Comparison of ENCODE assay signal across 11 mouse cellular contexts in the genomic region with DNA sequence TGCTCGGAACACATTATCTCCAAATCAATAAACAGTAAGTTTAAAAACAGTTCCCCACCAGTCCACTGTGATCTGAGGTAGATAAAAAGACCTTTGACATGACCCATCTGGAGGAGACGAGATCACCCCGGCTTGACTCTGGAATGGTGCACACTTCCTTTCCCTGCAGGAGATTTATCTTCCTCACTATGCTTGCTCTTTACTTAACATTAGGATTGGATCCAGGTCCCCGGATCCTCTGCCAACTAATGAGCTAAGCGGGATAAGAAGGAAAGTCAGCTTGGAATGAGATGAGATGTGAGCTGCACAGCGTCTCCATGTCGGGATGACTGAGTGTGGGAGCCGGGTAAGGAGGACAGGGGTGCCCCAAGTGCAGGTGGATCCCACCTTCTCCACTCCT. TPM values are rescaled to one million over a fixed set of nuclear protein-coding genes. Genes with fewer than 3 reads are reported as not detected.
DNase-seq lines count a peak whose midpoint lies in the region; ATAC-seq and TF ChIP-seq lines count a peak whose summit lies in the region.
"Had no signal": no experiment of that assay in that cellular context is flagged by ENCODE, and none has a peak within 500 bp of the region (broad histone marks: within the 10 kb centered on the region; RNA-seq: fewer than 3 reads in every experiment).

No protein-coding gene starts in this region.

- H3K27ac ChIP-seq in cerebellum, adult 2 months (ENCODE audit: insufficient read depth, low read length) = no peak overlapping the region
- H3K27ac ChIP-seq in kidney, embryonic 16.5 days (ENCODE audit: low read length) = no peak overlapping the region
- no peak overlapping the region for H3K27ac ChIP-seq in hindbrain, postnatal 0 days
- H3K27ac ChIP-seq: macrophage had no signal

- H3K4me3 ChIP-seq in cerebellum, adult 2 months (replicated peaks; ENCODE audit: insufficient read depth, low read depth, low read length) = no peak overlapping the region
- no peak overlapping the region for H3K4me3 ChIP-seq in kidney, embryonic 16.5 days (ENCODE audit: low read length)
- H3K4me3 ChIP-seq in hindbrain, postnatal 0 days (ENCODE audit: low read length) = no peak overlapping the region

- no peak overlapping the region for H3K4me2 ChIP-seq in kidney, embryonic 16.5 days (replicated peaks; ENCODE audit: low read depth, low read length)
- H3K4me2 ChIP-seq in hindbrain, postnatal 0 days (ENCODE audit: low read depth, low read length) = no peak overlapping the region

- TF ChIP-seq CTCF in cerebellum, adult 2 months (IDR thresholded peaks at IDR 0.05; ENCODE audit: borderline replicate concordance, insufficient read depth, low read depth, low read length) = no peak
- no peak for TF ChIP-seq CTCF in hindbrain, postnatal 0 days (IDR thresholded peaks at IDR 0.05; ENCODE audit: low read depth)

- no peaks in the 10 kb centered on the region; the same call in 1 of the 2 replicates for H3K9me3 ChIP-seq in kidney, embryonic 16.5 days (ENCODE audit: low read length)
- no peaks in the 10 kb centered on the region for H3K9me3 ChIP-seq in hindbrain, postnatal 0 days (ENCODE audit: low read length)

- TF ChIP-seq POLR2A in cerebellum, adult 2 months (IDR thresholded peaks at IDR 0.05; ENCODE audit: borderline replicate concordance, insufficient read depth, low read length) = no peak

- ATAC-seq in kidney, embryonic 16.5 days (ENCODE audit: low FRiP score, low TSS enrichment) = no peak
- no peak for ATAC-seq in hindbrain, postnatal 0 days

- H3K36me3 ChIP-seq in kidney, embryonic 16.5 days (ENCODE audit: insufficient read depth, low read length) = no peaks in the 10 kb centered on the region
- H3K36me3 ChIP-seq in hindbrain, postnatal 0 days (ENCODE audit: insufficient read depth, low read length) = no peaks in the 10 kb centered on the region

- no peaks in the 10 kb centered on the region for H3K4me1 ChIP-seq in cerebellum, adult 2 months (ENCODE audit: control insufficient read depth, insufficient read depth, low read length)
- H3K4me1 ChIP-seq in kidney, embryonic 16.5 days (ENCODE audit: insufficient read depth, low read length) = peaks cover 11% of the 10 kb centered on the region
- no peaks in the 10 kb centered on the region for H3K4me1 ChIP-seq in hindbrain, postnatal 0 days (ENCODE audit: insufficient read depth, low read length)

- H3K27me3 ChIP-seq in cerebellum, adult 2 months (ENCODE audit: control insufficient read depth, insufficient read depth, low read length) = no peaks in the 10 kb centered on the region
- no peaks in the 10 kb centered on the region for H3K27me3 ChIP-seq in kidney, embryonic 16.5 days (ENCODE audit: insufficient read depth, low read length)
- H3K27me3 ChIP-seq in hindbrain, postnatal 0 days (ENCODE audit: insufficient read depth, low read length) = no peaks in the 10 kb centered on the region

- peak; percentile 20 to 31 for DNase-seq in cerebellum, adult 2 months
- no peak for DNase-seq in cerebellum, adult 8-10 months
- peak; percentile 17 for DNase-seq in kidney, adult 9 months
- peak; percentile 70 for DNase-seq in MN1 (ENCODE audit: low spot score)
- peak; percentile 47 for DNase-seq in hindbrain, postnatal 0 days (ENCODE audit: low spot score)
- no peak for DNase-seq in thymus, postnatal 14 days
- DNase-seq in neural tube, embryonic 10.5 days (ENCODE audit: extremely low spot score, low spot score) = no peak
- DNase-seq: thymus, adult 2 months had no signal

- H3K9ac ChIP-seq in kidney, embryonic 16.5 days (replicated peaks; ENCODE audit: low read length) = no peak overlapping the region
- H3K9ac ChIP-seq in hindbrain, postnatal 0 days (replicated peaks; ENCODE audit: low read length) = no peak overlapping the region

- WGBS in cerebellum, adult 2 months = 12% methylated on average over 8 of the region's 8 CpGs
- 17% methylated on average over 8 of the region's 8 CpGs for WGBS in kidney, embryonic 16.5 days
- 38% methylated on average over 8 of the region's 8 CpGs for WGBS in hindbrain, postnatal 0 days

RNA-seq across cellular contexts. Expression of a gene that starts 46.7 kb away (rescaled TPM):
- 5.4 and 5.8 TPM in 2 replicates for polyA plus RNA-seq in cerebellum, adult 2 months (2012; rRNA removed)
- polyA plus RNA-seq in kidney, embryonic 16.5 days (2015; fragmentation: Nextera tagmentation; extraction: Ambion mirVana) = 0.07 and 0.21 TPM in 2 replicates
- 8.2 and 11.1 TPM in 2 replicates for total RNA-seq in hindbrain, postnatal 0 days (2014; rRNA removed)
- 2.5 and 3.1 TPM in 2 replicates for polyA plus RNA-seq in hindbrain, postnatal 0 days (2015; fragmentation: Nextera tagmentation; extraction: Ambion mirVana)
- total RNA-seq: gastrocnemius, adult 18-20 months had no signal
- polyA plus RNA-seq: macrophage had no signal

Comparison
In these comparisons a context has a peak if more than half of its experiments do, and no peak if none do; other contexts are left out.
1. DNase-seq: peak in cerebellum, adult 2 months (2 of 2), kidney, adult 9 months (single experiment), MN1 (single experiment) and hindbrain, postnatal 0 days (single experiment); none in cerebellum, adult 8-10 months (single experiment), thymus, postnatal 14 days (single experiment) and neural tube, embryonic 10.5 days (single experiment).